1 mouse cellular context compared by ENCODE assay signal in the genomic region with DNA sequence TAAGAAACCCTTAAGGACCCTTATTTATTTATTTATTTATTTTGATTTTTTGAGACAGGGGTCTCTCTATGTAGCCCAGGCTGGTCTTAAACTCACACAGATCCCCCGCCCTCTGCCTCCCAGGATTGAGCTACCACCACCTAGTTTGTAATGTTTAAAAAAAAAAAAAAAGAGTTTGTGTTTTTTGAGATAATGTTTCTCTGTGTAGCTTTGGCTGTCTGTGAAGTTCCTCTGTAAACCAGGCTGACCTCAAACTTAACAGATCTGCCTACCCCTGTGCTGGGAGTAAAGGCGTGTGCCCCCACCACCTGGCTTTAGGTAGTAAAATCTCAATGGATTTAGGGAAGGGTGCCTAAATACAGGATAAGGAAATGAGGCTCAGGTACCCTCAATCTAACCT.
TF ChIP-seq lines count a peak whose summit lies in the region.

No protein-coding gene starts in this region.

TF ChIP-seq in MEL, 35 proteins besides CTCF, POLR2A, EP300 and RAD21 (continued from another document):
- no peak for TF ChIP-seq MYB (IDR thresholded peaks at IDR 0.05; ENCODE audit: low read depth, low read length)
- peak; percentile 54 for TF ChIP-seq TCF12 (IDR thresholded peaks at IDR 0.05; ENCODE audit: low read depth, low read length)
- peak; percentile 34; the same call in 1 of the 2 replicates for TF ChIP-seq GATA1 (IDR thresholded peaks at IDR 0.05; ENCODE audit: low read depth, low read length)
- no peak for TF ChIP-seq CHD2 (IDR thresholded peaks at IDR 0.05; ENCODE audit: low read length)
